Mouse (Mus musculus): ENCODE data around the gene Notch4. TPM values are rescaled to one million over a fixed set of nuclear protein-coding genes. Genes with fewer than 3 reads are reported as not detected.

Notch4 gene
- total and polyA plus RNA-seq, 3 experiments: 0.25 TPM; not detected in 2

DNA sequence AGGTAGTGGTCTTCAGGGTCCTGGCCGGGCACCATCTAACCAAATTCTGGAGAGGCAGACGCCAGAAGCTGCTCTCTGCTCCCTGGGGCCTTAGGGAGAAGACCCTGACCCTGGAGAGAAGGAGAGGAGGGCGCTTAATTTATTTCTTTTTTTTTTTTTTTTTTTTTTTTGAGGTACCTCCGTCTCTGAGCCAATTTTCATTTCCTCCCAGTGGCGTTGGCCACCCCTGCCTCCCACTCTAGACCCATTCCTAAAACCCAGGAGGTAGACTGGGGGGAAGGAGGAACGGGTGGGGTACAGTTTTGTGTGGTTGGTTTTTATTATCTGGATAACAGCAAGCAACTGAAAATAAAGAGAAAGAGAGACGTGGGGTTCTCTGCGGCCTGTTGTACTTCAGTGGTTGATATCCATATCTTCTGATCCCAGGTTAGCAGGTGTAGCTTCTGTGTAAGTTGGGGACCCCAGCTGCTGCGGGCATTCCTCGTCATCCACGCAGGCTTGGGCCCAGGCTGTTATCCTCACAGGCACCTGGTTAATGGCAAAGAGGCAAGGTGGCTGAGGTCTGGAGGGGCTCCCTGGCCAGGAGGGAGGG, 49.1 kb downstream of the Notch4 start:
- Histone ChIP-seq H3K27me3 (replicated peaks) (no peaks in the 10 kb centered on the region), H3K9ac (ENCODE audit: insufficient read depth, low read depth) (no peak overlapping the region), H3K36me3 (replicated peaks in 1 of 2; ENCODE audit: control insufficient read depth in 1 of 2, insufficient read depth in 1 of 2, low read length in 1 of 2) (peaks cover 39 to 73% of the 10 kb centered on the region in 2 experiments), H3K4me3 (replicated peaks in 1 of 3; ENCODE audit: low read depth in 2 of 3, low read length in 2 of 3, poor library complexity in 1 of 3) (no peak overlapping the region), H3K4me1 (ENCODE audit: control insufficient read depth in 1 of 2, insufficient read depth in 2 of 2) (peaks cover 2 to 9% of the 10 kb centered on the region in 2 experiments; a peak in 2 of 4 replicates), H3K4me2 (ENCODE audit: insufficient read depth, low read depth, poor library complexity, severe bottlenecking) (no peak overlapping the region), H3K9me3 (replicated peaks; ENCODE audit: low read length) (no peaks in the 10 kb centered on the region), H3K27ac (ENCODE audit: insufficient read depth, low read depth) (no peak overlapping the region), H3K79me2 (replicated peaks; ENCODE audit: control insufficient read depth, extremely low read depth, insufficient read depth, poor library complexity, severe bottlenecking) (no peaks in the 10 kb centered on the region)
- DNase-seq (ENCODE audit: extremely low read depth): no peak
- in situ Hi-C loops (cut with MboI; ENCODE audit: low pct_ligation_motif_present, low pct_unique_long_range_greater_than_20kb, low sequenced_read_pairs): no loop called here
- TF ChIP-seq MAX (IDR thresholded peaks at IDR 0.05; ENCODE audit: low read length): no peak
- TF ChIP-seq ELF1 (IDR thresholded peaks at IDR 0.05; ENCODE audit: low read depth, low read length): no peak
- no peak for TF ChIP-seq MAFK (IDR thresholded peaks at IDR 0.05; ENCODE audit: insufficient replicate concordance, low read length)
- no peak for TF ChIP-seq ZC3H11A (IDR thresholded peaks at IDR 0.05; ENCODE audit: low read depth, low read length)
- TF ChIP-seq BHLHE40 (IDR thresholded peaks at IDR 0.05; ENCODE audit: low read depth, low read length): no peak
- TF ChIP-seq MXI1 (IDR thresholded peaks at IDR 0.05; ENCODE audit: low read depth, low read length): no peak
- no peak for TF ChIP-seq MEF2A (IDR thresholded peaks at IDR 0.05; ENCODE audit: borderline replicate concordance, low read depth, low read length)
- dilution Hi-C loops (cut with MboI; ENCODE audit: extremely low pct_ligation_motif_present, extremely low pct_unique_long_range_greater_than_20kb, low sequenced_read_pairs): no loop called here

DNA sequence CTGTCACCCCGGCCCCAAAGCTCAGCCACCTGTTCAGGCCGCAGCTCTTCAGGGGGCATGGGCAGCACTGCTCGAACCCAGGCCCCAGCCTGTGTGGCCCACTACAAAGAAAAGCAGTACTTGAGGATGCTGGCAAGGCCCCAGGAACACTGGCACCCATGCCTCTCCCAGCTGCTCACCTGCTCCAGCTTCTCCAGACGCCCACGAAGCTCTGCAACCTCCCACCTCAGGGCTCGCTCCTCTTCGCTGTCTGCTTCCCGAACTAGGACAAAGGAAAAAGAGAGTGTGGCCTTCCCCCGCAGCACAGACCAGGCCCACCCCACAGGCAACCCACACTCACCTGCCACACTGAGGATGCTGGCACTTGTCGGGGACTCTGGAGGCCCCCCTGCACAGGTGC, 49.8 kb downstream of the Notch4 start:
- Histone ChIP-seq H3K4me2 (ENCODE audit: insufficient read depth, low read depth, poor library complexity, severe bottlenecking) (no peak overlapping the region), H3K36me3 (replicated peaks in 1 of 2; ENCODE audit: control insufficient read depth in 1 of 2, insufficient read depth in 1 of 2, low read length in 1 of 2) (peaks cover 39 to 66% of the 10 kb centered on the region in 2 experiments), H3K27ac (ENCODE audit: insufficient read depth, low read depth) (no peak overlapping the region), H3K4me1 (ENCODE audit: control insufficient read depth in 1 of 2, insufficient read depth in 2 of 2) (peaks cover 0 to 2% of the 10 kb centered on the region in 2 experiments; a peak in 1 of 4 replicates), H3K9me3 (replicated peaks; ENCODE audit: low read length) (no peaks in the 10 kb centered on the region), H3K27me3 (replicated peaks) (no peaks in the 10 kb centered on the region), H3K4me3 (replicated peaks in 1 of 3; ENCODE audit: low read depth in 2 of 3, low read length in 2 of 3, poor library complexity in 1 of 3) (no peak overlapping the region), H3K79me2 (replicated peaks; ENCODE audit: control insufficient read depth, extremely low read depth, insufficient read depth, poor library complexity, severe bottlenecking) (no peaks in the 10 kb centered on the region), H3K9ac (ENCODE audit: insufficient read depth, low read depth) (no peak overlapping the region)
- TF ChIP-seq KAT2A (IDR thresholded peaks at IDR 0.05; ENCODE audit: insufficient replicate concordance, low read length): no peak
- no peak for TF ChIP-seq USF2 (conservative IDR thresholded peaks at IDR 0.05; ENCODE audit: low read depth, low read length)
- DNase-seq (ENCODE audit: extremely low read depth): no peak
- dilution Hi-C loops (cut with MboI; ENCODE audit: extremely low pct_ligation_motif_present, extremely low pct_unique_long_range_greater_than_20kb, low sequenced_read_pairs) (no loop called here), in situ Hi-C loops (cut with MboI; ENCODE audit: low pct_ligation_motif_present, low pct_unique_long_range_greater_than_20kb, low sequenced_read_pairs) (no loop called here)

DNA sequence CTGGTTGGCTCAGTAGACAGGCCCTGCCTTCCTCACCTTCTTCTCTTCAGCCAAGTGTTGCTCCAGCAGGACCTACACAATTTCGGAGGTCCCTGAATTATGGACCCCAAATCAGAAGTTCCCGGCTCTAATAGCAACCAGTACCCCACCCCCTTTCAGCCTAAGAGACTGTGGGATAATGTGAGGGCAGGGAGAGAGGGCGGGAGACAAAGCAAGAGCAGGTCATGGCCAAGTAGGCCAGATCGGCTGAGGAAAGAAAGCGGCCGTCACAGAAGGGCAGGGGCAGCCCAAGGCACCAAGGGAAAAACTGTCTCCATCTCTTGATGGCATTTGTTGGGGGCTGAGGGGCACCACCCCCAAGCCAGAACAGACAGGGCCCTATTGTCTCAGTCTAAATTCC, 51.8 kb downstream of the Notch4 start, which contains the start of gene Egfl8:
Egfl8 (minus strand) TSS at position 101 of the 400 bp plus-strand sequence.
- no peak for DNase-seq (ENCODE audit: extremely low read depth)
- dilution Hi-C loops (cut with MboI; ENCODE audit: extremely low pct_ligation_motif_present, extremely low pct_unique_long_range_greater_than_20kb, low sequenced_read_pairs): no loop called here
- no peaks in the 10 kb centered on the region for H3K9me3 ChIP-seq (replicated peaks; ENCODE audit: low read length)
- no peak within 1 kb of the TSS for H3K9ac ChIP-seq (ENCODE audit: insufficient read depth, low read depth)
- H3K27me3 ChIP-seq (replicated peaks): peaks cover 5% of the 10 kb centered on the region
- H3K79me2 ChIP-seq (replicated peaks; ENCODE audit: control insufficient read depth, extremely low read depth, insufficient read depth, poor library complexity, severe bottlenecking): no peaks in the 10 kb centered on the region
- no peak within 1 kb of the TSS for H3K4me2 ChIP-seq (ENCODE audit: insufficient read depth, low read depth, poor library complexity, severe bottlenecking)
- H3K36me3 ChIP-seq (replicated peaks in 1 of 2; ENCODE audit: control insufficient read depth in 1 of 2, insufficient read depth in 1 of 2, low read length in 1 of 2): peaks cover 30 to 49% of the 10 kb centered on the region in 2 experiments
- TF ChIP-seq ELF1 (IDR thresholded peaks at IDR 0.05; ENCODE audit: low read depth, low read length) (no peak), MAFK (IDR thresholded peaks at IDR 0.05; ENCODE audit: insufficient replicate concordance, low read length) (no peak)
- in situ Hi-C loops (cut with MboI; ENCODE audit: low pct_ligation_motif_present, low pct_unique_long_range_greater_than_20kb, low sequenced_read_pairs): loop anchor here (5.0 kb wide), 2 partner anchors 49 to 174 kb away; no protein-coding TSS in a partner anchor
- H3K4me3 ChIP-seq (replicated peaks in 1 of 3; ENCODE audit: low read depth in 2 of 3, low read length in 2 of 3, poor library complexity in 1 of 3): no peak within 1 kb of the TSS
- no peak within 1 kb of the TSS for H3K27ac ChIP-seq (ENCODE audit: insufficient read depth, low read depth)
- peaks cover 2 to 3% of the 10 kb centered on the region in 2 experiments; a peak in 2 of 4 replicates for H3K4me1 ChIP-seq (ENCODE audit: control insufficient read depth in 1 of 2, insufficient read depth in 2 of 2)
